In the genomic region with DNA sequence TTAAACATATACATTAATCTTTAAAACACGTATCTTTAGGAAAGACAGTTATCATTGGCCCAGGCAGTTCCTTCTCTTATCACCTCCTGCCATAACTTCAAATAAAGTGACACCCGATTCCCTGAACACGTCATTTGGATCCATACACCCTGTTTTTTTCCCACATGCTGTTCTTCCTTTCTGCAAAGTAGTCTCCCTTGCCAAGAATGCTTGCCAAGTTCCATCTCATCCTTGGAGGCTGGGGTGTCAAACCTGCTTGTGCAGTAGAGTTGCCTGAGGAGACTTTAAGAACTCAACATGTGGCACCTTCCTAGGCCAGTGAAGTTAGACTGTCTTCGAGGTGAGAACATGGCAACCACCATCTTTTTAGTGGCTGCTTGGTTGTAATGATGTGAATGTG, we compare ENCODE assay signal across 19 mouse cellular contexts.
DNase-seq lines count a peak whose midpoint lies in the region; ATAC-seq lines count a peak whose summit lies in the region.
"Had no signal": no experiment of that assay in that cellular context is flagged by ENCODE, and none has a peak within 500 bp of the region (broad histone marks: within the 10 kb centered on the region; RNA-seq: fewer than 3 reads in every experiment).

No protein-coding gene starts in this region.

- no peak overlapping the region for H3K4me3 ChIP-seq in forebrain, embryonic 14.5 days (ENCODE audit: low read depth, low read length)
- no peak overlapping the region for H3K4me3 ChIP-seq in forebrain, embryonic 11.5 days (ENCODE audit: low read depth, low read length)
- H3K4me3 ChIP-seq in heart, embryonic 12.5 days: no peak overlapping the region
- H3K4me3 ChIP-seq: embryonic facial prominence, embryonic 15.5 days; erythroblast, embryonic 14.5 days; forebrain, embryonic 12.5 days; heart, adult 2 months; hindbrain, embryonic 10.5 days; intestine, embryonic 15.5 days had no signal

- H3K9me3 ChIP-seq in forebrain, embryonic 14.5 days (replicated peaks; ENCODE audit: control insufficient read depth, low read length): no peaks in the 10 kb centered on the region
- no peaks in the 10 kb centered on the region for H3K9me3 ChIP-seq in forebrain, embryonic 11.5 days (ENCODE audit: control insufficient read depth, low read length)
- H3K9me3 ChIP-seq in heart, embryonic 12.5 days (replicated peaks): no peaks in the 10 kb centered on the region
- H3K9me3 ChIP-seq: embryonic facial prominence, embryonic 15.5 days; forebrain, embryonic 12.5 days; hindbrain, embryonic 10.5 days; intestine, embryonic 15.5 days had no signal

- H3K4me1 ChIP-seq in forebrain, embryonic 14.5 days (ENCODE audit: control insufficient read depth, insufficient read depth, low read length): no peaks in the 10 kb centered on the region
- H3K4me1 ChIP-seq in forebrain, embryonic 11.5 days (replicated peaks; ENCODE audit: control insufficient read depth, insufficient read depth, low read length): no peaks in the 10 kb centered on the region
- H3K4me1 ChIP-seq in heart, embryonic 12.5 days (replicated peaks): no peaks in the 10 kb centered on the region
- H3K4me1 ChIP-seq: embryonic facial prominence, embryonic 15.5 days; forebrain, embryonic 12.5 days; hindbrain, embryonic 10.5 days; intestine, embryonic 15.5 days had no signal

- H3K4me2 ChIP-seq in forebrain, embryonic 14.5 days (ENCODE audit: low read length): no peak overlapping the region
- no peak overlapping the region for H3K4me2 ChIP-seq in forebrain, embryonic 11.5 days (ENCODE audit: low read depth, low read length, severe bottlenecking)
- H3K4me2 ChIP-seq in heart, embryonic 12.5 days: no peak overlapping the region
- H3K4me2 ChIP-seq: embryonic facial prominence, embryonic 15.5 days; forebrain, embryonic 12.5 days; heart, embryonic 11.5 days; hindbrain, embryonic 14.5 days; intestine, embryonic 15.5 days had no signal

- H3K9ac ChIP-seq in forebrain, embryonic 14.5 days (ENCODE audit: low read length): no peak overlapping the region
- no peak overlapping the region for H3K9ac ChIP-seq in forebrain, embryonic 11.5 days (ENCODE audit: low read length)
- no peak overlapping the region for H3K9ac ChIP-seq in heart, embryonic 12.5 days
- H3K9ac ChIP-seq: embryonic facial prominence, embryonic 15.5 days; forebrain, embryonic 12.5 days; hindbrain, embryonic 14.5 days; intestine, embryonic 15.5 days had no signal

- H3K27me3 ChIP-seq in forebrain, embryonic 14.5 days (replicated peaks; ENCODE audit: control insufficient read depth, insufficient read depth, low read length): no peaks in the 10 kb centered on the region
- no peaks in the 10 kb centered on the region for H3K27me3 ChIP-seq in forebrain, embryonic 11.5 days (ENCODE audit: control insufficient read depth, insufficient read depth, low read length)
- H3K27me3 ChIP-seq in heart, embryonic 12.5 days (replicated peaks): no peaks in the 10 kb centered on the region
- H3K27me3 ChIP-seq: embryonic facial prominence, embryonic 15.5 days; forebrain, embryonic 12.5 days; intestine, embryonic 15.5 days had no signal

- H3K27ac ChIP-seq in forebrain, embryonic 14.5 days (ENCODE audit: low read depth, low read length): no peak overlapping the region
- H3K27ac ChIP-seq in forebrain, embryonic 11.5 days (ENCODE audit: low read depth, low read length): no peak overlapping the region
- H3K27ac ChIP-seq in heart, embryonic 12.5 days (ENCODE audit: poor library complexity, severe bottlenecking): no peak overlapping the region
- H3K27ac ChIP-seq: embryonic facial prominence, embryonic 15.5 days; forebrain, embryonic 12.5 days; heart, adult 2 months; hindbrain, embryonic 10.5 days; hindbrain, embryonic 14.5 days; intestine, embryonic 15.5 days had no signal

- peak; percentile 73 for DNase-seq in forebrain, embryonic 14.5 days (ENCODE audit: low spot score)
- DNase-seq in forebrain, embryonic 11.5 days (ENCODE audit: low spot score): no peak
- peak; percentile 65 for DNase-seq in heart, adult 11 months
- DNase-seq in right cerebral cortex, adult 18-20 months: peak; percentile 21
- no peak for DNase-seq in right cerebral cortex, postnatal 14 days
- DNase-seq: adrenal gland, postnatal 10 days; cerebellum, postnatal 14 days; embryo, embryonic 11 days; gastrocnemius, postnatal 10 days; heart, adult 2 months had no signal

- no peak for ATAC-seq in forebrain, embryonic 14.5 days
- ATAC-seq in forebrain, embryonic 11.5 days (replicated peaks; ENCODE audit: low FRiP score): no peak
- no peak for ATAC-seq in heart, embryonic 12.5 days (ENCODE audit: insufficient number of reproducible peaks, low FRiP score)
- no peak for ATAC-seq in erythroid progenitor cell, adult 5-6 weeks (replicated peaks; ENCODE audit: low FRiP score, poor library complexity, severe bottlenecking)
- ATAC-seq: intestine, embryonic 15.5 days had no signal

- H3K36me3 ChIP-seq in forebrain, embryonic 14.5 days (ENCODE audit: control insufficient read depth, insufficient read depth, low read length): no peaks in the 10 kb centered on the region
- no peaks in the 10 kb centered on the region for H3K36me3 ChIP-seq in forebrain, embryonic 11.5 days (ENCODE audit: control insufficient read depth, insufficient read depth, low read length)
- H3K36me3 ChIP-seq in heart, embryonic 12.5 days: no peaks in the 10 kb centered on the region
- H3K36me3 ChIP-seq: embryonic facial prominence, embryonic 15.5 days; forebrain, embryonic 12.5 days; hindbrain, embryonic 10.5 days; intestine, embryonic 15.5 days had no signal

- 74% methylated on average over 4 of the region's 4 CpGs for WGBS in forebrain, embryonic 14.5 days
- 86% methylated on average over 4 of the region's 4 CpGs for WGBS in forebrain, embryonic 11.5 days
- 65% methylated on average over 4 of the region's 4 CpGs for WGBS in heart, embryonic 12.5 days

Comparison
In these comparisons a context has a peak if more than half of its experiments do, and no peak if none do; other contexts are left out.
1. DNase-seq: peak in forebrain, embryonic 14.5 days (single experiment), heart, adult 11 months (single experiment) and right cerebral cortex, adult 18-20 months (single experiment); none in forebrain, embryonic 11.5 days (single experiment) and right cerebral cortex, postnatal 14 days (single experiment).